Mouse (Mus musculus): ENCODE measurements at regions not wholly inside any gene's neighbourhood (a gene's known extent, or its start where the extent isn't known, plus 50 kb on each side); places are given as distances from the start of the nearest gene placed in this dataset.

DNA sequence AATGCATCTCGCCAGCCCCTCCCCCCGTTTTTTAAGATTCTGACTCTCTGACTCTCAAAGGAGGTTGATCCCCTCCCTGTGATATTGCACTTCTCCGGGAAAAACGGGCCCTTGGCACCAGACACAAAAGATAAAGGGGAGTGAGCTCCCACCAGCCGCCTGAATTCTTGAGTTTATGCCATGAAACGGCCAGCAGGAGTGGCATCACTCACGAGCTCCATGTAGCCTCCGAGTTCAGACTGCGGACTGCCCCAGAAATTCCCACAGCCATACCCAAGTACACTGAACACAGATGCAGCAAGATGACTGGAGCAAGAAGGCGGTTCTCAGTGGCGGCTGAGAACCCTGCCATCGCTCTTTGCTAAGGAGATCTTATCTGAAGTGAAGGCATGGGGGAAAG lies 114.4 kb downstream of the H2al2a start:
- Histone ChIP-seq H3ac (ENCODE audit: control insufficient read depth, insufficient read length, low read depth) (no peak overlapping the region), H3K27me3 (ENCODE audit: control insufficient read depth, insufficient read depth, insufficient read length) (no peaks in the 10 kb centered on the region), H3K79me3 (ENCODE audit: low read depth) (no peaks in the 10 kb centered on the region), H3K4me3 (ENCODE audit: insufficient read depth, poor library complexity, severe bottlenecking) (no peak overlapping the region), H3K36me3 (ENCODE audit: control insufficient read depth, insufficient read depth) (no peaks in the 10 kb centered on the region), H3K79me2 (ENCODE audit: control insufficient read depth, insufficient read depth) (no peaks in the 10 kb centered on the region)
- TF ChIP-seq MYOD1 (IDR thresholded peaks at IDR 0.05; ENCODE audit: control insufficient read depth, insufficient read length, low read depth), result no peak
- TF ChIP-seq CTCF (IDR thresholded peaks at IDR 0.05; ENCODE audit: control insufficient read depth, insufficient read depth, insufficient read length), result no peak
- TF ChIP-seq FOSL1 (IDR thresholded peaks at IDR 0.05; ENCODE audit: insufficient read depth, low read length, poor library complexity, severe bottlenecking), result no peak
- no peak for TF ChIP-seq MAX (IDR thresholded peaks at IDR 0.05)
- no peak for TF ChIP-seq USF1 (IDR thresholded peaks at IDR 0.05; ENCODE audit: low read depth)
- TF ChIP-seq CEBPB (IDR thresholded peaks at IDR 0.05; ENCODE audit: low read depth), result no peak
- no peak for TF ChIP-seq MYOG (IDR thresholded peaks at IDR 0.05; ENCODE audit: control insufficient read depth, extremely low read depth, insufficient read length)

DNA sequence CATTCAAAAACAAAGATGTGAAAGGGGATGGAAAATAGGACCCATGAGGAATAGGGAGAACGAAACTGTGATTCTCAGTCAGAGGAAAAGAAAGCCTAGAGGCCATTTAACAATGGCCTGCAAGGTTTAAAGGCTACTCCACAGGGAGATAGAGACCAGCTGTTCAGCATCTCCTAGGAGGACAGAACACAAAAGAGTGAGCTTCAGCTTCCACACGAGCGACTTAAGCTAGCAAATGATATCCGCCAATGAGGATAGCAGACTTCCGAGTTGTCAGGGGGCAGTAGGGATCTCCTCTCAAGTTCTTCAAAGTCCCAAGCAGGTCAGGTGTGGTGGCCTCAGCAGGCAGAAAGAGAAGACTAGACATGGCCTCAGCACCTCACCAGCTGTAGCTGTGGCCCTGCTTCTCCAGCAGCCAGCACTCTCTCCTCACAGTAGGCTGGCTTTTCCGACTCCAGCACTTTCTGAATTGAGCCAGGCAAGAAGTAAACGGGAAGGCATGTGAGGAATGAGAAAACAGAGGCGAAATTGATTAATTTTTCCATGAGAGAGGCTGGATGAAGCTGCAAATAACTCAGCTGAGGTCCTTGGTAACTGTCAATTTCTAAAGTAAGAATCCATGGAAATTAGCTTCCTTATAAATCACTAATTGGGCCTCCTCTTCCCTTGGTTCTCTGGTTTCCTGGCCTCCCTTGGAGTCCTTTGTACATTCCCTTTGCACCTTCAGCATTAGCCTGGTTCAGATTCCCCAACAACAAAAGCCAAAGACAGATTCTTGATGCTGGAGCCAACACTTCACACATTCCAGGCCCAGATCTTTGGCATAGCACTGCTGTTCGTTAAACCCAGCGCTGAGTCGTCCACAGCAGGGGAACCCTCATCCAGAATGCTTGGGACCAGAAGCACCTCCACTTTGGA lies 115.7 kb downstream of the H2al2a start:
- H3K79me2 ChIP-seq (ENCODE audit: control insufficient read depth, insufficient read depth), result no peaks in the 10 kb centered on the region
- TF ChIP-seq MYOD1 (IDR thresholded peaks at IDR 0.05; ENCODE audit: control insufficient read depth, insufficient read length, low read depth), result no peak

DNA sequence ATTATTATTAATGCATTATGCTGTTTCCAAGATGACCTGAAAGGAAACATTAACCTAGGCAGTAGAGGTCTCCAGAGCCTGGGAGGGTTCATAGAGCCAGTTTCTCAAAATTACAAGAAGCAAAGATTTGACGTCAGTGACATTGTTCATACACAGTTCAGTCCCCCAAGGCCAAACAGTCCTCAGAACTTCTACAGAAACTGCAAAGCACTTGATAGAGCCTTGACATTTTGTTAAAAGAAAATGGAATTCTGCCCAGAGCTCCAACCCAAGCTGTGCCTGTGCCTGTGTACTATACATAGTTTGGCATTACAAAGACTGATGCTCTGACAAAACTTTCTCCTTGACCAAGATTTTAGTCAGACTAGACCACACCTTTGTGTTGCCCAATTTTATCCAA lies 118.9 kb downstream of the H2al2a start:
- Histone ChIP-seq H3K4me3 (ENCODE audit: insufficient read depth, poor library complexity, severe bottlenecking) (no peak overlapping the region), H3ac (ENCODE audit: control insufficient read depth, insufficient read length, low read depth) (no peak overlapping the region), H3K27me3 (ENCODE audit: control insufficient read depth, insufficient read depth, insufficient read length) (no peaks in the 10 kb centered on the region), H3K36me3 (ENCODE audit: control insufficient read depth, insufficient read depth) (no peaks in the 10 kb centered on the region), H3K79me3 (ENCODE audit: low read depth) (no peaks in the 10 kb centered on the region), H3K79me2 (ENCODE audit: control insufficient read depth, insufficient read depth) (no peaks in the 10 kb centered on the region)
- TF ChIP-seq USF1 (IDR thresholded peaks at IDR 0.05; ENCODE audit: low read depth) (no peak), MYOD1 (IDR thresholded peaks at IDR 0.05; ENCODE audit: control insufficient read depth, insufficient read length, low read depth) (no peak), MYOG (IDR thresholded peaks at IDR 0.05; ENCODE audit: control insufficient read depth, extremely low read depth, insufficient read length) (no peak), FOSL1 (IDR thresholded peaks at IDR 0.05; ENCODE audit: insufficient read depth, low read length, poor library complexity, severe bottlenecking) (no peak), CTCF (IDR thresholded peaks at IDR 0.05; ENCODE audit: control insufficient read depth, insufficient read depth, insufficient read length) (no peak), MAX (IDR thresholded peaks at IDR 0.05) (no peak), CEBPB (IDR thresholded peaks at IDR 0.05; ENCODE audit: low read depth) (no peak)

More for the DNA sequence above, 115.7 kb downstream of the H2al2a start:
- Histone ChIP-seq H3K27me3 (ENCODE audit: control insufficient read depth, insufficient read depth, insufficient read length) (no peaks in the 10 kb centered on the region), H3K4me3 (ENCODE audit: insufficient read depth, poor library complexity, severe bottlenecking) (no peak overlapping the region), H3K79me3 (ENCODE audit: low read depth) (no peaks in the 10 kb centered on the region), H3K36me3 (ENCODE audit: control insufficient read depth, insufficient read depth) (no peaks in the 10 kb centered on the region), H3ac (ENCODE audit: control insufficient read depth, insufficient read length, low read depth) (no peak overlapping the region)

DNA sequence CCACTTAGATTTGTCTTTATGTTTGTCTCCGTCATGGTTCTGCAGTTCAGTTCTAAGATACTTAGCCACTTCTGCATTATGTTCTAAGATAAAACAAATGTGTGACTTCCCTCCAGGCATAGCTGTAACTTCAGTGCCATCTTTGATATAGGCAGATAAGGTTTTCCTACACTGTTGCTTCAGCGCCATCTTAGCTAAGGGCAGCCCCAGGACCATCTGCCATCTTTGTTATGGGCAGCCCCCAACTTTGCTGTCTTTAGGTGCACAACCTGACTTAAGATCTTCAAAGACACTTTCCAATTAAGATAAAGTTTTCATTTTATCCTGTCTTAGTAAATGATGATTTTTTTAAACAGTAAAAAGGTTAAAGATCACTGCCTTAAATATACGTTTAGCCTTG lies 119.8 kb downstream of the H2al2a start:
- Histone ChIP-seq H3K27me3 (ENCODE audit: control insufficient read depth, insufficient read depth, insufficient read length) (no peaks in the 10 kb centered on the region), H3K36me3 (ENCODE audit: control insufficient read depth, insufficient read depth) (no peaks in the 10 kb centered on the region), H3K79me3 (ENCODE audit: low read depth) (no peaks in the 10 kb centered on the region), H3K4me3 (ENCODE audit: insufficient read depth, poor library complexity, severe bottlenecking) (no peak overlapping the region), H3K79me2 (ENCODE audit: control insufficient read depth, insufficient read depth) (no peaks in the 10 kb centered on the region), H3ac (ENCODE audit: control insufficient read depth, insufficient read length, low read depth) (no peak overlapping the region)
- TF ChIP-seq CTCF (IDR thresholded peaks at IDR 0.05; ENCODE audit: control insufficient read depth, insufficient read depth, insufficient read length) (no peak), MYOD1 (IDR thresholded peaks at IDR 0.05; ENCODE audit: control insufficient read depth, insufficient read length, low read depth) (no peak), MYOG (IDR thresholded peaks at IDR 0.05; ENCODE audit: control insufficient read depth, extremely low read depth, insufficient read length) (no peak), USF1 (IDR thresholded peaks at IDR 0.05; ENCODE audit: low read depth) (no peak), MAX (IDR thresholded peaks at IDR 0.05) (no peak), FOSL1 (IDR thresholded peaks at IDR 0.05; ENCODE audit: insufficient read depth, low read length, poor library complexity, severe bottlenecking) (no peak), CEBPB (IDR thresholded peaks at IDR 0.05; ENCODE audit: low read depth) (no peak)

DNA sequence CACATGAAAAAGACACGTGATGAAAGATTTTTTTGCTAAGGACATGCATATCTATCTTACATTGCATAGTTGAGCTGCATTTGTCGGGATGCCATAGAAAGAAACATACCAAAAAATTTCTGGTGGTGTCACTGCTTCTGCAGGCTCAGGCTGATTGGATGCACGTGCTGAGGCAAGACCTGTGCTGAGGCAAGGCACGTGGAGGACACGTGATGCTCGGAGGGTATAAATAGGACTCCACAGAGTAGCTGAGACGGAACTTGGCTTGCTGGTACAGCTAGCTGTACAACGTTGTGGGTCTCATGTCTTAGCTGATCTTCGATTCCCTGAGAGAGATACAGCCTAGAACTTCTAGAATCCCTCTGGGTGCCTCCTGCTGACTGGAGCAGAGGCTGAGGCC lies 120.6 kb downstream of the H2al2a start:
- H3K79me2 ChIP-seq (ENCODE audit: control insufficient read depth, insufficient read depth), result no peaks in the 10 kb centered on the region
- no peaks in the 10 kb centered on the region for H3K36me3 ChIP-seq (ENCODE audit: control insufficient read depth, insufficient read depth)
- no peak overlapping the region for H3ac ChIP-seq (ENCODE audit: control insufficient read depth, insufficient read length, low read depth)
- no peaks in the 10 kb centered on the region for H3K27me3 ChIP-seq (ENCODE audit: control insufficient read depth, insufficient read depth, insufficient read length)
- no peak overlapping the region for H3K4me3 ChIP-seq (ENCODE audit: insufficient read depth, poor library complexity, severe bottlenecking)
- TF ChIP-seq USF1 (IDR thresholded peaks at IDR 0.05; ENCODE audit: low read depth), result peak; percentile 10
- TF ChIP-seq MYOG (IDR thresholded peaks at IDR 0.05; ENCODE audit: control insufficient read depth, extremely low read depth, insufficient read length), result no peak
- no peaks in the 10 kb centered on the region for H3K79me3 ChIP-seq (ENCODE audit: low read depth)

DNA sequence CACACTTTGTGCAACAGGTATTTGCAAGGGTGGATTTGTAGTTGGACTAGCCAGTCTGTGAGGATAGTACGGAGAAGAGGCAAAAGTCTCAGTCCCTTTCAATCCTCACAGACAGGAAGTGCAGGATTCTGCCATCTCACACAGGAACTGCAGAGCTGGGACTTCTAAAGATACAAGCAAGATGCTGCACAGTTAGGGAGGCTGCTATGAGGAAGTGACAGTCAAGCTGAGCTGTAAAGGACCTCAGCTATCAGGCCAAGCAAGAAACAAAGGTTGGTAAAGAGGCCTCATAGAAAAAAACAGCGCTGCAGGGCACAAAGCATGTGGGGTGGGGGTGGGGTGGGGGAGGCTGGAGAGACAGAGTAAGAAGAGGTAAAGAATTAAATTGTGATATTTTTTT lies 126.2 kb downstream of the H2al2a start:
- no peak overlapping the region for H3K4me3 ChIP-seq (ENCODE audit: insufficient read depth, poor library complexity, severe bottlenecking)
- no peaks in the 10 kb centered on the region for H3K79me2 ChIP-seq (ENCODE audit: control insufficient read depth, insufficient read depth)
- H3K79me3 ChIP-seq (ENCODE audit: low read depth), result no peaks in the 10 kb centered on the region
- H3ac ChIP-seq (ENCODE audit: control insufficient read depth, insufficient read length, low read depth), result no peak overlapping the region
- H3K36me3 ChIP-seq (ENCODE audit: control insufficient read depth, insufficient read depth), result no peaks in the 10 kb centered on the region
- H3K27me3 ChIP-seq (ENCODE audit: control insufficient read depth, insufficient read depth, insufficient read length), result no peaks in the 10 kb centered on the region
- TF ChIP-seq CTCF (IDR thresholded peaks at IDR 0.05; ENCODE audit: control insufficient read depth, insufficient read depth, insufficient read length) (no peak), USF1 (IDR thresholded peaks at IDR 0.05; ENCODE audit: low read depth) (no peak), CEBPB (IDR thresholded peaks at IDR 0.05; ENCODE audit: low read depth) (no peak)

All from C2C12 (cell line).